Mouse (Mus musculus) heart, embryonic 11.5 days (tissue): ENCODE results near the gene Arhgef28. TPM values are rescaled to one million over a fixed set of nuclear protein-coding genes. Genes with fewer than 3 reads are reported as not detected.

Experiments
- ATAC-seq: fragments of 200-750 bp; cut with Nextera tagmentation; replicated peaks from 2 replicates; pipeline ENCODE4 v1.8.0; 2017; ENCODE audit warnings: moderate library complexity; ENCODE audit not compliant: insufficient number of reproducible peaks, low FRiP score, low TSS enrichment
- H3K27ac ChIP-seq: fragments of 300-500 bp; sonication (generic); 2 replicates; pipeline ENCODE4 v1.5.1; 2014; ENCODE audit warnings: mild to moderate bottlenecking, low read depth, low read length
- H3K27me3 ChIP-seq: fragments of 300-500 bp; sonication (generic); 2 replicates; pipeline ENCODE4 v1.6.1; 2014; ENCODE audit warnings: mild to moderate bottlenecking, low read length, mixed read lengths; ENCODE audit not compliant: control insufficient read depth, insufficient read depth
- H3K36me3 ChIP-seq: fragments of 300-500 bp; sonication (generic); 2 replicates; pipeline ENCODE4 v1.6.1; 2014; ENCODE audit warnings: mild to moderate bottlenecking, low read length, moderate library complexity, mixed read lengths; ENCODE audit not compliant: control insufficient read depth, insufficient read depth
- H3K4me1 ChIP-seq: fragments of 300-500 bp; sonication (generic); 2 replicates; pipeline ENCODE4 v1.6.1; 2014; ENCODE audit warnings: low read length; ENCODE audit not compliant: control insufficient read depth, insufficient read depth
- H3K4me2 ChIP-seq: fragments of 300-500 bp; sonication (generic); 2 replicates; pipeline ENCODE4 v1.6.1; 2014; ENCODE audit warnings: mild to moderate bottlenecking, moderate library complexity
- H3K4me3 ChIP-seq: fragments of 300-500 bp; sonication (generic); 2 replicates; pipeline ENCODE4 v1.5.1; 2014; ENCODE audit warnings: low read depth, low read length
- H3K9ac ChIP-seq: fragments of 300-500 bp; sonication (generic); 2 replicates; pipeline ENCODE4 v1.6.1; 2014; ENCODE audit warnings: mild to moderate bottlenecking, low read depth, low read length, moderate library complexity
- H3K9me3 ChIP-seq: fragments of 300-500 bp; sonication (generic); replicated peaks from 2 replicates; pipeline ENCODE4 v1.6.1; 2016; ENCODE audit warnings: low read length; ENCODE audit not compliant: control insufficient read depth
- WGBS: fragments of 180-500 bp; shearing (Covaris S2); extraction: QIAGEN DNeasy Blood & Tissue Kit; methylation state at CpG from one replicate; pipeline ENCODE4 v1.1.7; 2014; ENCODE audit not compliant: insufficient replicate concordance; 5-methylcytosine and 5-hydroxymethylcytosine counted together
- polyA plus RNA-seq: library from polyadenylated mRNA; unstranded; fragments of >200 nt; fragmentation: Nextera tagmentation; extraction: Ambion mirVana; gene quantifications from 2 replicates; pipeline ENCODE4 v1.2.1, GENCODE M21; 2014

Arhgef28 gene
- polyA plus RNA-seq = 11.0 and 12.5 TPM in 2 replicates

- H3K27me3 ChIP-seq = peaks cover 7% of the 10 kb centered on the region; the same call in 1 of the 2 replicates
- peak within 1 kb of the TSS; percentile 64 for H3K4me3 ChIP-seq
- no peaks in the 10 kb centered on the region for H3K36me3 ChIP-seq
- no peaks in the 10 kb centered on the region for H3K9me3 ChIP-seq
- H3K4me2 ChIP-seq = peak within 1 kb of the TSS; percentile 90
- H3K4me1 ChIP-seq = peaks cover 10% of the 10 kb centered on the region
- under 1% methylated on average over 49 of the region's 76 CpGs for WGBS
- H3K27ac ChIP-seq = peak within 1 kb of the TSS; percentile 68
- peak; percentile 84 for ATAC-seq
- peak within 1 kb of the TSS; percentile 77 for H3K9ac ChIP-seq
Observed at GRCm38 (mm10) chr13:98205771-98206545, at the start of gene Arhgef28. Gene Arhgef28 (minus strand): TSS chr13:98206439.

- no peak overlapping the region for H3K4me3 ChIP-seq
- H3K9ac ChIP-seq = no peak overlapping the region
- H3K27ac ChIP-seq = no peak overlapping the region
- H3K36me3 ChIP-seq = peaks cover 26% of the 10 kb centered on the region
- no peak overlapping the region for H3K4me2 ChIP-seq
- H3K4me1 ChIP-seq = no peaks in the 10 kb centered on the region
- H3K27me3 ChIP-seq = no peaks in the 10 kb centered on the region
- 76% methylated on average over 9 of the region's 9 CpGs for WGBS
- H3K9me3 ChIP-seq = no peaks in the 10 kb centered on the region
- no peak for ATAC-seq
Observed at GRCm38 (mm10) chr13:98254921-98255320, 48.7 kb upstream of the Arhgef28 start.

GRCm38 (mm10) chr13:98249594-98249993 lies 43.4 kb upstream of the Arhgef28 start:
- Histone ChIP-seq H3K4me1 (no peaks in the 10 kb centered on the region), H3K27ac (no peak overlapping the region), H3K9ac (no peak overlapping the region), H3K27me3 (no peaks in the 10 kb centered on the region), H3K9me3 (no peaks in the 10 kb centered on the region), H3K36me3 (peaks cover 12% of the 10 kb centered on the region), H3K4me2 (no peak overlapping the region), H3K4me3 (no peak overlapping the region)
- ATAC-seq = no peak
- 85% methylated on average over 10 of the region's 10 CpGs for WGBS

GRCm38 (mm10) chr13:98245386-98245785 lies 39.1 kb upstream of the Arhgef28 start:
- Histone ChIP-seq H3K4me1 (no peaks in the 10 kb centered on the region), H3K36me3 (peaks cover 4% of the 10 kb centered on the region; the same call in 1 of the 2 replicates), H3K27me3 (no peaks in the 10 kb centered on the region), H3K27ac (no peak overlapping the region), H3K9me3 (no peaks in the 10 kb centered on the region), H3K9ac (no peak overlapping the region), H3K4me3 (no peak overlapping the region), H3K4me2 (no peak overlapping the region)
- WGBS = 71% methylated on average over 7 of the region's 7 CpGs
- ATAC-seq = no peak

- ATAC-seq = no peak
- WGBS = 59% methylated on average over 5 of the region's 5 CpGs
- Histone ChIP-seq H3K4me2 (no peak overlapping the region), H3K9ac (no peak overlapping the region), H3K9me3 (no peaks in the 10 kb centered on the region), H3K27me3 (no peaks in the 10 kb centered on the region), H3K27ac (no peak overlapping the region), H3K4me3 (no peak overlapping the region), H3K36me3 (no peaks in the 10 kb centered on the region), H3K4me1 (no peaks in the 10 kb centered on the region)
Observed at GRCm38 (mm10) chr13:98244571-98245350, 38.5 kb upstream of the Arhgef28 start.

GRCm38 (mm10) chr13:98241531-98242282 lies 35.5 kb upstream of the Arhgef28 start:
- H3K27ac ChIP-seq = no peak overlapping the region
- H3K4me2 ChIP-seq = no peak overlapping the region
- no peaks in the 10 kb centered on the region for H3K27me3 ChIP-seq
- 70% methylated on average over 9 of the region's 9 CpGs for WGBS
- ATAC-seq = no peak
- H3K36me3 ChIP-seq = no peaks in the 10 kb centered on the region
- H3K9ac ChIP-seq = no peak overlapping the region
- no peaks in the 10 kb centered on the region for H3K4me1 ChIP-seq
- no peaks in the 10 kb centered on the region for H3K9me3 ChIP-seq
- H3K4me3 ChIP-seq = no peak overlapping the region

GRCm38 (mm10) chr13:98239978-98240641 lies 33.9 kb upstream of the Arhgef28 start:
- Histone ChIP-seq H3K4me1 (no peaks in the 10 kb centered on the region), H3K27me3 (no peaks in the 10 kb centered on the region), H3K9ac (no peak overlapping the region), H3K9me3 (no peaks in the 10 kb centered on the region), H3K4me2 (no peak overlapping the region), H3K36me3 (no peaks in the 10 kb centered on the region), H3K27ac (no peak overlapping the region), H3K4me3 (no peak overlapping the region)
- 18% methylated on average over 12 of the region's 12 CpGs for WGBS
- ATAC-seq = no peak

- Histone ChIP-seq H3K36me3 (no peaks in the 10 kb centered on the region), H3K27me3 (no peaks in the 10 kb centered on the region), H3K27ac (no peak overlapping the region), H3K4me1 (no peaks in the 10 kb centered on the region), H3K4me3 (no peak overlapping the region), H3K4me2 (no peak overlapping the region), H3K9ac (no peak overlapping the region), H3K9me3 (no peaks in the 10 kb centered on the region)
- 63% methylated on average over 6 of the region's 6 CpGs for WGBS
- no peak for ATAC-seq
Observed at GRCm38 (mm10) chr13:98235451-98235850, 29.2 kb upstream of the Arhgef28 start.
